Mouse (Mus musculus): ENCODE measurements at regions not wholly inside any gene's neighbourhood (a gene's known extent, or its start where the extent isn't known, plus 50 kb on each side); places are given as distances from the start of the nearest gene placed in this dataset.

DNA sequence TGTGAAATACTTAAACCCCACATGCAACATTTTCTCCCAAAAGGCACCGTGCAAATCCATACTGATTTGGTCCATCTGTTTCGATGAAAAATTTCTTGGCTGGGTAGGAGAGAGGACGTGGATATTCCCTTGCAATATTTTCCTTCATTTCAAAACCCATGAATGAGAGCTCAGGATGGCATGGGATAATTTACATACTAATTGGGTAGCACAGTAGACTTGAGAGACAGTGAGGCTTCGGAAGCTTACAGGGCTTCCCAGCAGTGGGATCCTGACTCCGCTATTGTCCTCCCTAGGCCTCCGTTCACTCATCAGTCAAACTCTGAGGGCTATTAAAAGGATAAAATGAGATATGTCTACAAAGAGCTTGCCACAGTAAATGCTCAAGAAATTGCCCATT, 59.8 kb downstream of the Sox3 start:
- no peak for TF ChIP-seq CTCF (IDR thresholded peaks at IDR 0.05; ENCODE audit: low read depth)
- TF ChIP-seq EP300 (optimal IDR thresholded peaks at IDR 0.05) = no peak
